Mouse (Mus musculus) spleen, embryonic (tissue): ENCODE results near the gene Cpsf6.

Experiments
- CTCF ChIA-PET: fragments of 350-600 bp; sonication (Branson Sonifier 250); formaldehyde crosslinking; loops from one replicate; lab custom pipeline; 2022; lab: Charles Lee

Gene Cpsf6

DNA sequence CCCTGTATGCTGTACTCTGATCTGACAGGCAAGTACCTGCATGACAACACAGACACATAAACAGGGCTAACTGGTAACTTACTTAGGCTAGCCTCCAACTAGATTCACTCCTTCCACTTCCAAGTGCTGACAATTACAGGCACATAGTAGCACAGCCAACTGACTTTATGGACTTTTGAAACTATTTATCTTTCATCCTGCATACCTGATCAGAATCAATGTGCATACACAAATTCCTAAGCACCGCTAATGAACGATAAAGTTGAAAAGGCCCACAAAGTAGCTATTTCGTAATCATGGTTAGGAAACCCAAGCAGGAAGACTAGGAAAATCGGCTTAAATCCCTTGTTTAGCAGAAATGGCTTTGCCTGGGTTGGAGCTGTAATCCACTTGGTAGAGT, 36.8 kb downstream of the Cpsf6 start:
- CTCF ChIA-PET = interaction anchor here (0.6 kb wide), 1 partner anchor 185 kb away, joined by 3 read pairs; no protein-coding TSS in a partner anchor

DNA sequence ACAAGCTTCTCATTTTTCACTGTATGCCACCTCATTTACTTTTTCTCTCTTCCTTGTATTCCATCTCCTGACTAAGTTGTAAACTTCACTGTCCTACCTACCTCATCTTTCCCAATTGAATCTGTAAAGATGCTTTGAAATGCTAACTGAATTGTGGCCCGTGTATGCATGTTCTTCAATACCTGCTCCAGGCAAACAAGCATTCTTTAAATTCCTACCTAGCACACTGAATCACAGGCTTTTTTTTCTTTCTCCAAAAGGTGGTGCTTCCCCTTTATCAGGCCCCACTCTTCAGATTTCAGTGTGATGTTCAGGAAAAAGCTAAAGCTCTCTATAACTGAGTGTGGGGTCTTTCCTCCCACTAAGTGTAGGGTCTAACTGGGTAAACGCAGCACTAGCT, 37.4 kb downstream of the Cpsf6 start:
- CTCF ChIA-PET = no interaction called here

DNA sequence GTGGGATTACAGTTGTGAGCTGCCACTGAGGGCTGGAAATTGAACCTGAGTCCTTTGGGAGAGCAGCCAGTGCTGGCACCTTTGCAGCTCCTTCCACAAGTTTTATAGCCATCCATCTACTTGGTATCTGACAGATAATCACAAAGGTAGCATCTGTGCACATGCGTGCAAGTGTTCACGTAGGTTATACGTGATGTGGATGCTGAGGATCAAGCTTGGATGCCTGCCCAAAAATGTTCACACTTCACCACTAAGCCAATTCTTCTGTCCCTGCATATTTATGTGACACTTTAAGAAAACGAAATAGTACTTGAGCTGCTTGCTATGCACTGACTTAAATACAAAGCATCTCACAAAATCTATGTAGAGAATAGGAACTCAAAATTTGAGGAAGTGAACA, 38.8 kb downstream of the Cpsf6 start:
- CTCF ChIA-PET = no interaction called here

DNA sequence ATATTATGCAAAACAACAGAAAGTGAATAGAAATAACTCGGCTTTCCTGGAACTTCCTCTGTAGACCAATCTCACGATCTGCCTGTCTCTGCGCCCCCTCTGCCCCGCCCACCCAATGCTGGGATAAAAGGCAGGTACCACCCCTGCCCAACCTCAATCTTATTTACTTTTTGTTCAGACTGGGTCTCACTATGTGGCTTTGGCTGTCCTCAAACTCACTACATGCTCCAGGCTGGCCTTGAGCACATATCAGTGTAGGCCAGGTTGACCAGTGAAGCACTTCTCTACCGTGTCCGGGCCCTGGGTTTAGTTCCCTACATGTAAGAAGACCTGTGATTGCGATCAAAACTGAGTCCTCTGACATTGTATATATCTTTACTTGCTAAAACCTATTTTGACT, 40.6 kb downstream of the Cpsf6 start:
- CTCF ChIA-PET = interaction anchor here (0.6 kb wide), 1 partner anchor 61 kb away, joined by 3 read pairs; no protein-coding TSS in a partner anchor

DNA sequence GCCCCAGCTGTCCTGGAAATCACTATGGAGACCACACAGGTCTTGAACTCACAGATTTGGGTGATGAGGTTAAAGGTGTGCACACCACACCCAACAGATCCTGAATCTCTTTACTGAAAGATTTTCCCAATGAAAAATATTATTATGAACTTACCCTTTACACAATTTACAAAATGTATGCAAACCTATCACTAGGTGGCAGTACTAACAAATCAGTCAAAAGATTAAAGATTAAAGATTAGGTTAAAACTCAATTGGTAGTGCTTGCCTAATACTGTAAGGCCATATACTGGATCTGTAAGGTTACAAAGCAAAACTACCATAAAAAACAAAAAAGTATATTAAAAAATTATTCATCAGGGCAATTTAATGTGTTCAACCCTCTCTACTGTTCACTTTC, 41.9 kb downstream of the Cpsf6 start:
- CTCF ChIA-PET = no interaction called here

DNA sequence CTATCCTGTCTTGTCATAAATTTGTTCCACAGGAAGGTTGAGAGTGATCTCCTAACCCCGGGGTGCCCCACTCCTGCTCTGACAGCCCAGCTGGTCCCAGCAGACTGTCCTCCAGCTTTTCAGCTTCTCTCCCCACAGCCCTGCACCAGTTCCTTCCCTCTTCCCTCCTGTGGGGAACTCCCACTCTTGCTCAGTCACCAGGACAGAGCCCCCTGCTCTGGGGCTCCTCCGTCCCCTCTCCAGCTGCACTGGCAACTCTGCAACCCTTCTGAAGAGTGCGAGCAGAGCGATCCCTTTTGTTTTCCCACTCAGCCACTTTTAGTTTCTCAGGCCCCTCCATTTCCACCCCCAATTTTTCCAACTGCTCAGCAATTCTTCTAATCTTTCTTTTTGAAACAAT, 44.2 kb downstream of the Cpsf6 start:
- CTCF ChIA-PET = no interaction called here

DNA sequence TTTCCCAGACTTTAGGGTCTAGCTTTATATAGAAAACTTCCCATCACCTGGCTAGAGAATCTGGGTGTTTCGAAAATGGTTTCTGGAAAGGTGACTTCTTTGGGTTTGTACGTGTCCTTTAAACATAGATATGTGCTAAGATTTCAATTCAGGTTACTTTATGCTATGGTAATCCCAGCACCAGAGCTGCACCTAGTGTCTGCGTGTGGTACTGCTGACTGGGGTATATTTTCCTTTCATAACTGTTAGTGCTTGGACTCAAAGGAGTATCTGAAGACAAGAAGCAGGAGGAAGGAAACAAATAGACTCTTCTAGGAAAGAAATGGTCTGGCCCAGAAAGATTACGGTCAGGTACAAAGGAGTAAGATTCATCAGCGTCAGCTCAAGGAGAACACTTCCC, 49.3 kb downstream of the Cpsf6 start:
- CTCF ChIA-PET = no interaction called here

DNA sequence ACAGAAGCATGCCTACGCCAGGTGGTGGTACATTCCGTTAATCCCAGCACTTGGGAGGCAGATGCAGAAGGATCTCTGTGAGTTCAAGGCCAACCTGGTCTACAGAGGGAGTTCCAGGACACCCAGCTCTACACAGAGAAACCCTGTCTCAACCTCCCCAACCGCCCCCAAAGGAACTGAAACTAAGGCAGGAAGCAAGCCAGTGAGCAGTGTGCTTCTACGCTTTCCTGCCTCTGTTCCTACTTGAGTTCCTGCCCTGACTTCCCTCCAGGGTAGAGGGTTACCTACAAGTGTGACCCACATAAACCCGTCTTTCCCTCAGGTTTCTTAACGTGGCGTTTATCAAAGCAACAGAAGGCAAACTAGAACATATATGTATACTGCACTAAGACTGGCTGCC, 56.0 kb downstream of the Cpsf6 start:
- CTCF ChIA-PET = no interaction called here

DNA sequence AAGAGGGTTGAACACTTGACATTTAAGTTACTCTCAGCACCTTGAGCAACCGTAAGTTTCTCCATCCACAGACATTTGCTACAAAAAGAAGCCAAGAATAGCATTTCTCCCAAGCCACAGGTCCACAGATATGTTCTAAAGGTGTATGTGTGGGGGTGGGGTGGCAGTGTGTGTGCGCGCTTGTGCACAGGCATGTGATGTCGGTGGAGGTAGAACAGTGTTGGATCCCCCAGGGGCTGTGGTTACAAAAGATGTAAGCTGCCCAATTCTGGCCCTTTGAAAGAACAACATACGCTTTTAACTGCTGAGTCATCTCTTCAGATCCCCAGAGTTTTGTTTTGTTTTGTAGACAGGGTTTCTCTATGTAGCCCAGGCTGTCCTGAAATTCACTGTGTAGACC, 57.2 kb downstream of the Cpsf6 start:
- CTCF ChIA-PET = no interaction called here

DNA sequence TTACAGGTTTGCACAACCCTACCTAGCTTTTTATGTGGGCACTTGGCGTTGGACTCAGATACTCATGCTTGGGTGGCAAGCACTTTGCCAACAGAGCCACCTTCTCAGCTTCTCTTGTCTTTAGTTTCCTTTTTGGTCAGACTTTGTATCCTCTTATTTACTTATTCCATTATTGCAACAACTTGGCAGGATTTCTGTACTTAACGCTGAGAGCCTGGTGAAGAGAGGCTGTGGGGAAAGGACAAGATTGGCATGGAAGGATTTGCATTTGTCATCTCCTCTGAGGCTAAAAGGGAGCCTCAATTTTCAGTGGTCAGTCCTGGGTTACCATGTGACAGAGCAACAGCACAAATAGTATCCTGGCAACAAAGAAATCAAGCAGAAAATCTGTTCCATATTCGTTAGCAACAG, 59.2 kb downstream of the Cpsf6 start:
- CTCF ChIA-PET = no interaction called here

DNA sequence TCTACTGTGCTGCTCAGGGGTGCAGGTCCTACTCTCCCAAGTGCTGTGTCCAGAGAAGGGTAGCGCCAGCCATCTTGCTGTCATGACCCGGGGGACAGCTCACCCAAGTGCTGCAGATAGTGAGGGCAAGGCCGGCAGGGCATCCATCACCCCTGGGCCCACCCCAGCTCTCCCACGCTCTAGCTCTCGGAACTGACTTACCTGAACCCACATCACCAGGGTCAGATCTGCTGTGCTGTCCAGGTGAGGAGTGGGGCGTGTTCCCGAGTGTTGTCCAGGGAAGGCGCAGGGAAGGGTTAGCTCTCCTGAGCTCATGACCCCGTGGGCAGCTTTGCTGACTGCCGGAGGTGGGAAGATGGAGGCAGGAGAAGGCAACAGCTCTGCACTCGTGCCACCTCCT, 63.4 kb downstream of the Cpsf6 start:
- CTCF ChIA-PET = interaction anchor here (0.5 kb wide), 1 partner anchor 67 kb away, joined by 6 read pairs; no protein-coding TSS in a partner anchor

DNA sequence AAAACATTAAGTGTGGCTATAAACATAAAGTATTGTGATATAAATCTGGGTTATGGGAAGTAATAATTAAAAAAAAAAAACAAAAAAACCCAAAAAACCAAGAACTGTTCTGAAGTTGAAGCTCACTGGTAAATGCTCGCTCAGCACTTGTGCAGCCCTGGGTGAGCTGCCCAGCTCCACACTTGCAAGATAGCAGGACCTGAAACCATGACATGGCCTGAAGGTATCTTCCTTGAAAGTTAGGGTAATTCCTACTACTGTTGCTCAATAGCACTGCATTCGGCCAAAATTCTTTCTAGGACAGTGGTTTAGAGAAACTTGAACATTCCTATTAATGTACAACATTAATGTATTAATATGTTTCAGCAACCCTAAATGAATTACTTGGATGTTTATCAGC, 66.7 kb downstream of the Cpsf6 start:
- CTCF ChIA-PET = no interaction called here

DNA sequence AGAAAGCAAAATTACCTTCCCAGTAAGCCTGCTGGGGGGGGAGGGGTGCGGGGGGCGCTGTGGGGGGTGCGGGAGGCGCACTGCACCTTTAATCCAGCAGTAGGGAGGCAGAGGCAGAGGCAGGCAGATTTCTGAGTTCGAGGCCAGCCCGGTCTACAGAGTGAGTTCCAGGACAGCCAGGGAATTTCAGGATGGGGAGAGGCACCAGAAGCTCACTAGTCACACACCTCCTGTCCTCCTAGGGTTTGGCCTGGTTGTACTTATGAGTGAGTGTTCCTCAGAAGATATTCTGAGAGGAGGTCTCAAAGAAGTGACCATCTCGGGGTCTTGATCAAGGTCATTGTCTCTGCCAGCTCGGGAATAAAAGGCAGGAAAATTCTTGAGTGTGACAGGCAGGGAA, 67.6 kb downstream of the Cpsf6 start:
- CTCF ChIA-PET = interaction anchor here (0.6 kb wide), 1 partner anchor 286 kb away, joined by 5 read pairs; no protein-coding TSS in a partner anchor

DNA sequence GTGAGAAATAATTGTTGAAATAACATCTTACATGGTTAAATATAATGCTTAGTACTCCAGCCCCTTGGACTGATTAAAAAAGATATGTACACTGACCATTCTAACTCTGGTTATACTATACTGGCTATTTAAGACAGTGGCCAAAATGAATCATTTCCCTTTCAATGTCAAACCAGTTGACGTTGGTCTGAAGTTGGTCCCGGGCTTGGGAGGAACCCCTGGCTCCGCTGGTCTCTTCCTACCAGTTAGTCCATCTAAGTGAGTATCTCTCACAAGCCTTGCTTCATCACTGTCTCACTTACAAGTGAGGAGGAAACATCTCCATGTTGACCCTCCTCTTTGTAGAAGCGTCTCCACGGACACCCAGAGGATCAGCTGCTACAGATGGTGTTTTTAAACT, 75.4 kb downstream of the Cpsf6 start:
- CTCF ChIA-PET = interaction anchor here (0.7 kb wide), 1 partner anchor 187 kb away, joined by 8 read pairs; no protein-coding TSS in a partner anchor

DNA sequence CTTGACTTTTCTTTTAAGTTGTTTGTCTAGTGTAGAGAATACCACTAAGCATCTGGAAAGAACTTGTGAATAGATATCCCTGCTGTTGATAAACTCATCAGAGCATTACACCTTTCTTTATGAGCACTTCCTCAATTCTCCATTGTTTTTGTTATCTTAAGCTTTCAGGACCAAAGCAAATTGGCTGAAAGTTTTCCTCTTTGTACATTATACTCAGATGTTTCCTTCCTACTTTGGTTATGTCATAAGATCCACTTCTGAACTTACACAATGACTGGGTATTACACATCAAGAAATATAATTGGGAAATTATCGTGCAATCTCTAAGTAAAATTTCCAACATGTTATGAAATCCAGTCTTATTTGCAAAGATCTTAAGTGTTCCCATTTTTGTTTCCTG, 78.1 kb downstream of the Cpsf6 start:
- CTCF ChIA-PET = no interaction called here

DNA sequence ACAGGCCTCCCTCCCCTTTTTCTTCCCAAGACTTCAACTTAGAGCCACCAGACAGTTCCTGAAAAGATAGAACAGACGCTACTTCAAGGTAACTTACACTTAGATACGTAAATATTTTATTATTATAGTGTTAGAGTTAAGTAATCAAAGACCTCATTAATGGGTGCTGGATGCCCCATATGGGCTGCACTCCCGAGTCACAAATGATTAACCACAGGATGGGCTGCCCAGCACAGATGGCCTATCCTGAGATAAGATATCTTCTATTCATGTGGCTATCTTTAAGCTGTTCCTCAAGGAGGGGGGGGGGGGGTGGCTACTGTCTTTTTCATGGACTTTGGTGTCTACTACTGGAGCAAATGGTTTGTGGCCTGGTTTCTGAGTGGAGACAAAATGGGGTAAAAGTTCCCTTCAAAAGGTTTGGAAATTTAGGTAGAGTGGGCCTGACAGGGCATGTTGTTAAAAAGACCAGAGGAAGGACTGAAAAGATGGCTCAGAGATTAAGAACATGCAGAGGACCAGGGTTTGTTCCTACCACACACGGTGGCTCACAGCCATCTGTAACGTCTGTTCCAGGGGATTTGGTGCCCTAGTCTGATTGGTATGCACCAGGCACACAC, 79.8 kb downstream of the Cpsf6 start:
- CTCF ChIA-PET = no interaction called here

DNA sequence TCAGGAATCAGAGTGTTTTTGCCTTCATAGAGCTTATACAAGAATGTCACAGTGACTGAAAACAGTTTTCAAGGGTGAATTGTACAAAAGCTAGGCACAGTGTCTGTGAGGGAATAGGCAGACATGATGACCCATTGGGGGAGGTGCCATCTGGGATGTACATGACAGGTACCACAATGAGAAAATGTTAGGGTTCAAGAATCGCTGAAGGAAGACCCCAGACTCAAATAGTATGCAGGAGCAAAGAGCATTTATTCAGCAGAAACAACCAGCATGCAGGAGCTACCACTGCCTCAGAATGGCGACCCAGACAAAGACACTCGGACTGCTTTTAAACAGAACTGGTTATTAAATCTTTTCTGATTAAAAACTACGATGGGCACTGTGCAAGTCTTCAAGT, 80.7 kb downstream of the Cpsf6 start:
- CTCF ChIA-PET = no interaction called here

DNA sequence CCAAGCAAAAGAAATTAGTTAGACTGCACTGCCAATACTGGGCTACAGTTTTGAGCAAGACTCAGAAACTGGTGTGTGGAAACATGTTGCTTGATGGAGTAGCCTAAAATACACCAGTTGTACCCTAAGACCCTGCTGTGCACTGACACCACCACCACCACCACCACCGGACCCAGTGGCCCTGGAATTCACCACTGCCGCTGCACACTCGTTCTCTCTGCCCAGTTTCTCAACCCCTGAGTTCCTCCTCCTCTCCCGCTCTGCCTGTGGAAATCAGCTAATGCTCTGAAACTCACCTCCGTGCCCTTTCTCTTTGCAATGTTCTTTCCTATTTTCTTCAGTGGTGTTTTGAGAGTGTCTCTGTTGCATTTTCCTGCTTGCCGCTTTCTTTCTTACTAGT, 81.5 kb downstream of the Cpsf6 start:
- CTCF ChIA-PET = no interaction called here
